Mouse (Mus musculus) midbrain, embryonic 13.5 days (tissue): Measurements from ENCODE around the gene Chn2. TPM values are rescaled to one million over a fixed set of nuclear protein-coding genes. Genes with fewer than 3 reads are reported as not detected.

ENCODE experiments used
- ATAC-seq: fragments of 200-750 bp; cut with Nextera tagmentation; 2 replicates; pipeline ENCODE4 v1.8.0; 2017; ENCODE audit warnings: mild to moderate bottlenecking, moderate TSS enrichment, moderate library complexity
- H3K27ac ChIP-seq: fragments of 300-500 bp; sonication (generic); 2 replicates; pipeline ENCODE4 v1.5.1; 2015; ENCODE audit warnings: inconsistent platforms, mild to moderate bottlenecking, moderate library complexity
- H3K27me3 ChIP-seq: fragments of 300-500 bp; sonication (generic); 2 replicates; pipeline ENCODE4 v1.6.1; 2015; ENCODE audit warnings: mild to moderate bottlenecking, inconsistent platforms
- H3K36me3 ChIP-seq: fragments of 300-500 bp; sonication (generic); 2 replicates; pipeline ENCODE4 v1.6.1; 2015; ENCODE audit warnings: mild to moderate bottlenecking, inconsistent platforms
- H3K4me1 ChIP-seq: fragments of 300-500 bp; sonication (generic); replicated peaks from 2 replicates; pipeline ENCODE4 v1.6.1; 2015; ENCODE audit warnings: inconsistent platforms
- H3K4me2 ChIP-seq: fragments of 300-500 bp; sonication (generic); replicated peaks from 2 replicates; pipeline ENCODE4 v1.6.1; 2015; ENCODE audit warnings: moderate library complexity, mild to moderate bottlenecking, inconsistent platforms
- H3K4me3 ChIP-seq: fragments of 300-500 bp; sonication (generic); replicated peaks from 2 replicates; pipeline ENCODE4 v1.5.1; 2015; ENCODE audit warnings: mild to moderate bottlenecking, inconsistent platforms
- H3K9ac ChIP-seq: fragments of 300-500 bp; sonication (generic); replicated peaks from 2 replicates; pipeline ENCODE4 v1.6.1; 2015; ENCODE audit warnings: mild to moderate bottlenecking, inconsistent platforms
- H3K9me3 ChIP-seq: fragments of 300-500 bp; sonication (generic); 2 replicates; pipeline ENCODE4 v1.6.1; 2016; ENCODE audit warnings: mild to moderate bottlenecking, inconsistent platforms
- WGBS: fragments of 180-500 bp; shearing (Covaris S2); methylation state at CpG from one replicate; pipeline ENCODE4 v1.1.7; 2015; 5-methylcytosine and 5-hydroxymethylcytosine counted together
- polyA plus RNA-seq: library from polyadenylated mRNA; unstranded; fragments of >200 nt; fragmentation: Nextera tagmentation; extraction: Ambion mirVana; gene quantifications from 2 replicates; pipeline ENCODE4 v1.2.1, GENCODE M21; 2015

The Chn2 gene
- polyA plus RNA-seq, 1 experiment from 2014 or later, result 28.8 TPM

- Histone ChIP-seq H3K4me3 (no peak overlapping the region), H3K9ac (no peak overlapping the region), H3K27ac (no peak overlapping the region), H3K4me1 (peaks cover 14% of the 10 kb centered on the region), H3K27me3 (peaks cover 39% of the 10 kb centered on the region), H3K9me3 (no peaks in the 10 kb centered on the region), H3K4me2 (no peak overlapping the region), H3K36me3 (no peaks in the 10 kb centered on the region)
- 31% methylated on average over 4 of the region's 4 CpGs for WGBS
- no peak for ATAC-seq
Measured at GRCm38 (mm10) chr6:54210971-54211370, 171.6 kb downstream of the Chn2 start.

GRCm38 (mm10) chr6:54211939-54212338 is 172.6 kb downstream of the Chn2 start:
- WGBS, result 80% methylated on average over 7 of the region's 7 CpGs
- H3K4me1 ChIP-seq, result peaks cover 8% of the 10 kb centered on the region; the same call in 1 of the 2 replicates

GRCm38 (mm10) chr6:54213743-54214142 is 174.4 kb downstream of the Chn2 start:
- H3K4me3 ChIP-seq, result no peak overlapping the region
- 92% methylated on average over 7 of the region's 7 CpGs for WGBS
- peaks cover 34% of the 10 kb centered on the region for H3K27me3 ChIP-seq

More at GRCm38 (mm10) chr6:54211939-54212338, 172.6 kb downstream of the Chn2 start:
- no peaks in the 10 kb centered on the region for H3K9me3 ChIP-seq
- H3K27ac ChIP-seq, result no peak overlapping the region
- no peak for ATAC-seq
- no peak overlapping the region for H3K9ac ChIP-seq
- no peaks in the 10 kb centered on the region for H3K36me3 ChIP-seq
- no peak overlapping the region for H3K4me2 ChIP-seq
- H3K27me3 ChIP-seq, result peaks cover 44% of the 10 kb centered on the region
- H3K4me3 ChIP-seq, result no peak overlapping the region

GRCm38 (mm10) chr6:54215636-54216035 is 176.3 kb downstream of the Chn2 start:
- H3K27me3 ChIP-seq, result peaks cover 40% of the 10 kb centered on the region
- no peak overlapping the region for H3K27ac ChIP-seq
- peaks cover 6% of the 10 kb centered on the region; the same call in 1 of the 2 replicates for H3K4me1 ChIP-seq
- H3K9ac ChIP-seq, result no peak overlapping the region
- H3K36me3 ChIP-seq, result peaks cover 9% of the 10 kb centered on the region
- no peak overlapping the region for H3K4me3 ChIP-seq
- WGBS, result 88% methylated on average over 8 of the region's 8 CpGs
- no peaks in the 10 kb centered on the region for H3K9me3 ChIP-seq
- no peak for ATAC-seq
- no peak overlapping the region for H3K4me2 ChIP-seq

More at GRCm38 (mm10) chr6:54213743-54214142, 174.4 kb downstream of the Chn2 start:
- ATAC-seq, result no peak
- H3K36me3 ChIP-seq, result no peaks in the 10 kb centered on the region
- no peak overlapping the region for H3K27ac ChIP-seq
- no peak overlapping the region for H3K4me2 ChIP-seq
- H3K4me1 ChIP-seq, result peaks cover 7% of the 10 kb centered on the region; the same call in 1 of the 2 replicates
- H3K9ac ChIP-seq, result no peak overlapping the region
- H3K9me3 ChIP-seq, result no peaks in the 10 kb centered on the region

GRCm38 (mm10) chr6:54216512-54216911 is 177.2 kb downstream of the Chn2 start:
- peaks cover 40% of the 10 kb centered on the region for H3K27me3 ChIP-seq
- H3K4me1 ChIP-seq, result no peaks in the 10 kb centered on the region
- H3K4me3 ChIP-seq, result no peak overlapping the region
- no peak for ATAC-seq
- no peak overlapping the region for H3K9ac ChIP-seq
- H3K27ac ChIP-seq, result no peak overlapping the region
- no peak overlapping the region for H3K4me2 ChIP-seq
- WGBS, result 87% methylated on average over 5 of the region's 5 CpGs
- peaks cover 15% of the 10 kb centered on the region for H3K36me3 ChIP-seq
- H3K9me3 ChIP-seq, result no peaks in the 10 kb centered on the region

- Histone ChIP-seq H3K27ac (no peak overlapping the region), H3K9me3 (no peaks in the 10 kb centered on the region), H3K36me3 (peaks cover 19% of the 10 kb centered on the region), H3K4me1 (peaks cover 13% of the 10 kb centered on the region), H3K9ac (no peak overlapping the region), H3K4me3 (no peak overlapping the region), H3K27me3 (0 out of 2 replicates have a peak, but pooled peaks cover 18% of the 10 kb centered on the region), H3K4me2 (no peak overlapping the region)
- 94% methylated on average over 14 of the region's 14 CpGs for WGBS
- no peak for ATAC-seq
Measured at GRCm38 (mm10) chr6:54220124-54220523, 180.8 kb downstream of the Chn2 start.

- no peak overlapping the region for H3K4me3 ChIP-seq
- H3K9me3 ChIP-seq, result no peaks in the 10 kb centered on the region
- H3K9ac ChIP-seq, result no peak overlapping the region
- H3K27ac ChIP-seq, result no peak overlapping the region
- peaks cover 35% of the 10 kb centered on the region for H3K27me3 ChIP-seq
- H3K4me1 ChIP-seq, result peaks cover 20% of the 10 kb centered on the region
- peaks cover 19% of the 10 kb centered on the region for H3K36me3 ChIP-seq
- no peak for ATAC-seq
- H3K4me2 ChIP-seq, result no peak overlapping the region
- WGBS, result 93% methylated on average over 4 of the region's 4 CpGs
Measured at GRCm38 (mm10) chr6:54223529-54223928, 184.2 kb downstream of the Chn2 start.

- Histone ChIP-seq H3K9me3 (no peaks in the 10 kb centered on the region), H3K4me1 (peaks cover 23% of the 10 kb centered on the region), H3K27me3 (peaks cover 32% of the 10 kb centered on the region), H3K36me3 (peaks cover 19% of the 10 kb centered on the region), H3K4me2 (no peak overlapping the region), H3K27ac (no peak overlapping the region), H3K4me3 (no peak overlapping the region), H3K9ac (no peak overlapping the region)
- no peak for ATAC-seq
- WGBS, result 49% methylated on average over 11 of the region's 11 CpGs
Measured at GRCm38 (mm10) chr6:54224325-54224724, 185.0 kb downstream of the Chn2 start.

GRCm38 (mm10) chr6:54225327-54225726 is 186.0 kb downstream of the Chn2 start:
- H3K27me3 ChIP-seq, result peaks cover 36% of the 10 kb centered on the region
- H3K4me2 ChIP-seq, result no peak overlapping the region
- peaks cover 23% of the 10 kb centered on the region for H3K4me1 ChIP-seq
- H3K4me3 ChIP-seq, result no peak overlapping the region
- H3K27ac ChIP-seq, result no peak overlapping the region
- peaks cover 13% of the 10 kb centered on the region for H3K36me3 ChIP-seq
- no peak for ATAC-seq
- WGBS, result 48% methylated on average over 4 of the region's 4 CpGs
- no peaks in the 10 kb centered on the region for H3K9me3 ChIP-seq
- H3K9ac ChIP-seq, result no peak overlapping the region

GRCm38 (mm10) chr6:54227061-54227460 is 187.7 kb downstream of the Chn2 start:
- 0 out of 2 replicates have a peak, but pooled peaks cover 2% of the 10 kb centered on the region for H3K36me3 ChIP-seq
- no peak overlapping the region for H3K4me2 ChIP-seq
- no peaks in the 10 kb centered on the region for H3K9me3 ChIP-seq
- H3K27ac ChIP-seq, result no peak overlapping the region
- peaks cover 23% of the 10 kb centered on the region for H3K4me1 ChIP-seq
- 93% methylated on average over 3 of the region's 3 CpGs for WGBS
- peaks cover 38% of the 10 kb centered on the region for H3K27me3 ChIP-seq
- H3K4me3 ChIP-seq, result no peak overlapping the region
- H3K9ac ChIP-seq, result no peak overlapping the region
- ATAC-seq, result no peak

GRCm38 (mm10) chr6:54228421-54228820 is 189.1 kb downstream of the Chn2 start:
- H3K9me3 ChIP-seq, result no peaks in the 10 kb centered on the region
- peaks cover 38% of the 10 kb centered on the region for H3K27me3 ChIP-seq
- ATAC-seq, result no peak
- H3K4me1 ChIP-seq, result peaks cover 23% of the 10 kb centered on the region
- H3K36me3 ChIP-seq, result no peaks in the 10 kb centered on the region
- no peak overlapping the region for H3K9ac ChIP-seq
- WGBS, result 47% methylated on average over 9 of the region's 9 CpGs
- H3K4me2 ChIP-seq, result no peak overlapping the region
- no peak overlapping the region for H3K4me3 ChIP-seq
- H3K27ac ChIP-seq, result no peak overlapping the region

GRCm38 (mm10) chr6:54228874-54229273 is 189.5 kb downstream of the Chn2 start:
- no peak overlapping the region for H3K27ac ChIP-seq
- WGBS, result 9% methylated on average over 2 of the region's 2 CpGs
- peak; percentile 44; the same call in 1 of the 2 replicates for ATAC-seq
- no peak overlapping the region for H3K9ac ChIP-seq
- no peak overlapping the region for H3K4me2 ChIP-seq
- peaks cover 22% of the 10 kb centered on the region for H3K4me1 ChIP-seq
- no peaks in the 10 kb centered on the region for H3K9me3 ChIP-seq
- H3K36me3 ChIP-seq, result no peaks in the 10 kb centered on the region
- H3K27me3 ChIP-seq, result peaks cover 35% of the 10 kb centered on the region
- no peak overlapping the region for H3K4me3 ChIP-seq
